Mouse (Mus musculus): ENCODE results near the gene Zcchc18. TPM values are rescaled to one million over a fixed set of nuclear protein-coding genes. Genes with fewer than 3 reads are reported as not detected.

Zcchc18 gene
- polyA plus RNA-seq, 1 experiment = 3.5 TPM

DNA sequence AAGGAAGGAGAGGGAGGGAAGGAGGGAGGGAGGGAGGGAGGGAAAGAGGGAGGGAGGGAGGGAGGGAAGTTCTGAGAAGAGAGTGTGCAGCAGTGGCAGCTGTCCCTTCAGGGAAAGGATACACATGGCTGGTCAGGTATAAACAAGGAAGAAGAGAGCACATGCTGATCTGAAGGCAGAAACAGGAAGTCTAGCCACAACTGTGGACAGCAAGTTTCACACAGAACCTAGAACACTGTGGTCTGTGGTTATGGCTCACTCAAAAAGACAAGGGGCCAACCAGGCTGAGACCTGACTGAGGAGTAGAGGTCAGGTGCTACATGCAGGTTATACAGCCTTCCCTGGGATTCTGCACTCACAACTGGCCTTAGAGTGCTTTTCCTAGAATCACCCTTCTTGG lies 6.9 kb upstream of the Zcchc18 start:
- DNase-seq (ENCODE audit: low read depth in 1 of 2, low spot score in 2 of 2) = peak; percentile 39 to 41
- Histone ChIP-seq H3K4me1 (ENCODE audit: control insufficient read depth, insufficient read depth, insufficient read length) (peaks cover 4% of the 10 kb centered on the region; the same call in 1 of the 2 replicates), H3K4me3 (ENCODE audit: extremely low read depth, insufficient read depth, insufficient read length) (no peak overlapping the region), H3K36me3 (ENCODE audit: control insufficient read depth, insufficient read depth, low read length) (no peaks in the 10 kb centered on the region), H3K27ac (ENCODE audit: insufficient read depth, low read length) (peak overlapping the region; percentile 82), H3K27me3 (ENCODE audit: control insufficient read depth, insufficient read depth, low read length) (no peaks in the 10 kb centered on the region)
- TF ChIP-seq POLR2A (IDR thresholded peaks at IDR 0.05; ENCODE audit: low read depth, low read length) (no peak), CTCF (IDR thresholded peaks at IDR 0.05; ENCODE audit: extremely low read depth, insufficient read depth, insufficient read length, insufficient replicate concordance) (no peak)

DNA sequence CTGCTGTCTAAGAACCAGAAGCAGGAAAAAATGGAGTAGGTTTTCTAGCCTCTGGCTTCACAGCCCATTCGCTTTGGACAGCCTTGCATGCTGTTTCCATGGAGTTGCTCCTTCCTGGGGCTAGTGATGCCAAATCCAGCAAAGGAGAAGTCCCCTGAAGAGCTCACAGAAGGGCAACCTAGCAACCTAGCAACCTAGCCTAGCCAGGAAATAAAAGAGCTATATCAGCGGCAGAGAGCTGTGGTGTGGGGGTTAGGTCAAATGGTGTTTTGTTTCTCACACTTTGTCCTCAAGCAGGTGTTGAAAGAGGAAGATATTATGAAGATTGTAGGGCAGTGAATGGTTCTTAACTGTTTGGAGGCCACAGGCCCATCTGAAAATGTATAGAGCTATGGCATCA lies 1.7 kb upstream of the Zcchc18 start:
- H3K27ac ChIP-seq (ENCODE audit: insufficient read depth, low read length) = peak overlapping the region; percentile 98

DNA sequence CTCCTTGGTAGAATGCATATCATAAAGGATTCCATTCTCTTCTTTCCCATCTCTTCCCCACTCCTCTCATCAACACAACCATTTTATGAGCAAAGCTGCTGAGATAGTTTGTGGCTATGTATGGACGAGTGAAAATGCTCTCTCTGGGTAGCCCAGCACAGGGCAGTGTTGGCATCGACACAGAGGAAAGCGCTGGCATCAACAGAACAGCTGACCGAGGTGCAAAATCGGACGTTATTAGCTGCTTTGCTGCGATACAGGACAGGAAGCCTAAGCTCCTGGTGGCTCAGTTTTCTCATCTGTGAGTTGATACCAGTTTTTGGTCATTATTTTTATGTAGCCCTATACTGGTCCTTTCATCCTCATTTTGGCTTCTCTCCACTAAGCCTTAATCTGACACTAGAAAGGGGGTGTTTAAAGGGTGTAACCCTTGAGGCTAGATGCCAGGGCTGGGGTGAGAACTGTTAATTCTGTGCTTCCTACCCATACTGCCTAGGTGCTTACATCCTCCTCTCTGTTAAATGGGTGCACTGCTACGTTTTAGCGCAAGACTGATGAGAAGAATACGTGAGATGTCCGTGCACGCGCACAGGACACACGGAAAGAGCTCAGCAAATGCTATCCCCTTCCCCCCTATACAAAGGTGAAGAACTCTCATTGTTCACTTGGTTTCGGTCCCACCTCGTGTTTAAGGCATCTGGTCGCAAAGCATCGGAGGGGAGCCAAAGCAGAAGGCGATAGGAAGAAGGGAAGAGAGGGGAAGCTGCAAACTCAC lies 577 bp upstream of the Zcchc18 start:
- Histone ChIP-seq H3K4me3 (ENCODE audit: extremely low read depth, insufficient read depth, insufficient read length) (peak overlapping the region; percentile 95), H3K4me1 (ENCODE audit: control insufficient read depth, insufficient read depth, insufficient read length) (peaks cover 3% of the 10 kb centered on the region; the same call in 1 of the 2 replicates), H3K36me3 (ENCODE audit: control insufficient read depth, insufficient read depth, low read length) (no peaks in the 10 kb centered on the region), H3K27me3 (ENCODE audit: control insufficient read depth, insufficient read depth, low read length) (no peaks in the 10 kb centered on the region), H3K27ac (ENCODE audit: insufficient read depth, low read length) (peak overlapping the region; percentile 98)
- 21% methylated on average over 19 of the region's 19 CpGs for WGBS
- no peak for DNase-seq (ENCODE audit: low read depth in 1 of 2, low spot score in 2 of 2)
- TF ChIP-seq CTCF (IDR thresholded peaks at IDR 0.05; ENCODE audit: extremely low read depth, insufficient read depth, insufficient read length, insufficient replicate concordance) (no peak), POLR2A (IDR thresholded peaks at IDR 0.05; ENCODE audit: low read depth, low read length) (no peak)

More for the DNA sequence above, 1.7 kb upstream of the Zcchc18 start:
- H3K27me3 ChIP-seq (ENCODE audit: control insufficient read depth, insufficient read depth, low read length) = no peaks in the 10 kb centered on the region
- WGBS = 62% methylated on average over 2 of the region's 2 CpGs
- peak overlapping the region; percentile 38; the same call in 1 of the 2 replicates for H3K4me3 ChIP-seq (ENCODE audit: extremely low read depth, insufficient read depth, insufficient read length)
- H3K36me3 ChIP-seq (ENCODE audit: control insufficient read depth, insufficient read depth, low read length) = no peaks in the 10 kb centered on the region
- TF ChIP-seq POLR2A (IDR thresholded peaks at IDR 0.05; ENCODE audit: low read depth, low read length) = no peak
- no peak for TF ChIP-seq CTCF (IDR thresholded peaks at IDR 0.05; ENCODE audit: extremely low read depth, insufficient read depth, insufficient read length, insufficient replicate concordance)
- H3K4me1 ChIP-seq (ENCODE audit: control insufficient read depth, insufficient read depth, insufficient read length) = peaks cover 6% of the 10 kb centered on the region; the same call in 1 of the 2 replicates
- no peak for DNase-seq (ENCODE audit: low read depth in 1 of 2, low spot score in 2 of 2)

DNA sequence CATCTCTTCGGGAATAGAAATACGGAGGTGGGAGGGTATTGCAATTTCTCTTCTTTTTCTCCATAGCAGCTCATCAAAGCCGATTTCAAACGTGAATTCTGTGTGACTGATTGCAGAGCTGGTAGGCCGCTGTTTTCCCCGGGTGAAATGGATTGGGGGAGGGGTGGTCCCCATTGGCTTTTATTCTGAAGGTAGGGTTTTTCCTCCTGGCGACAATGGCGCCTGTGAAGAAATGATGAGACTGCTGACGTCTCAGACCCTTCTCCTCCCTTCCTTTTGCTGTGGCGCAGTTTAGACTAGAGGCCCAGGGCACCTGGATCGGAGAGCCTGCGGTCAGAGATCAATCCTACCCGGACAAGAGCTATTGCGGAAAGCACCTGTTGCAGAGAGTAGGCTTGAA lies 686 bp downstream of the Zcchc18 start:
- Histone ChIP-seq H3K4me3 (ENCODE audit: extremely low read depth, insufficient read depth, insufficient read length) (peak overlapping the region; percentile 95; the same call in 1 of the 2 replicates), H3K36me3 (ENCODE audit: control insufficient read depth, insufficient read depth, low read length) (no peaks in the 10 kb centered on the region), H3K27me3 (ENCODE audit: control insufficient read depth, insufficient read depth, low read length) (no peaks in the 10 kb centered on the region), H3K4me1 (ENCODE audit: control insufficient read depth, insufficient read depth, insufficient read length) (peaks cover 3% of the 10 kb centered on the region; the same call in 1 of the 2 replicates), H3K27ac (ENCODE audit: insufficient read depth, low read length) (no peak overlapping the region; the same call in 1 of the 2 replicates)
- TF ChIP-seq CTCF (IDR thresholded peaks at IDR 0.05; ENCODE audit: extremely low read depth, insufficient read depth, insufficient read length, insufficient replicate concordance) = no peak
- no peak for TF ChIP-seq POLR2A (IDR thresholded peaks at IDR 0.05; ENCODE audit: low read depth, low read length)
- 69% methylated on average over 14 of the region's 14 CpGs for WGBS
- no peak for DNase-seq (ENCODE audit: low read depth in 1 of 2, low spot score in 2 of 2)

DNA sequence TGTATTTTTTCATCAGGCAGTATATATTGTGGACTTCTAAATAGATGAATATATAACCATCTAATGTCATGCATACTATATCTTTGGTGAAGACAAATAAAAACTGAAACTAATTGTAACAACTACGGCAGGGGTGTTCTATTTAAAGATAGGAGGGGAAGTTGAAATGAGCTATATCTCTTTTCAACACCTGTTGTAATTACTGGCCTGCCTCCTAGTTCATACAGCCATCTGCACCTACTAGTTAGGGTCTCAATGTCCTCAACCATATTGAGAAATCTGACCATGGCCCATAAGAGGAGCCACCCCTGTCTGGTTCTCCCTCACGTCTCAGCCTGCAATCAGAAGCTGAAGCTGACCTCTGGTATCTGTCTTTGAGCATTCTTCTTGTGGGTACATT lies 3.3 kb downstream of the Zcchc18 start:
- 50% methylated on average over 2 of the region's 2 CpGs for WGBS
- no peaks in the 10 kb centered on the region for H3K27me3 ChIP-seq (ENCODE audit: control insufficient read depth, insufficient read depth, low read length)
- peak overlapping the region; percentile 59 for H3K27ac ChIP-seq (ENCODE audit: insufficient read depth, low read length)
- DNase-seq (ENCODE audit: low read depth in 1 of 2, low spot score in 2 of 2) = no peak
- H3K4me1 ChIP-seq (ENCODE audit: control insufficient read depth, insufficient read depth, insufficient read length) = peaks cover 3% of the 10 kb centered on the region; the same call in 1 of the 2 replicates
- H3K36me3 ChIP-seq (ENCODE audit: control insufficient read depth, insufficient read depth, low read length) = no peaks in the 10 kb centered on the region
- no peak overlapping the region for H3K4me3 ChIP-seq (ENCODE audit: extremely low read depth, insufficient read depth, insufficient read length)
- TF ChIP-seq CTCF (IDR thresholded peaks at IDR 0.05; ENCODE audit: extremely low read depth, insufficient read depth, insufficient read length, insufficient replicate concordance) (no peak), POLR2A (IDR thresholded peaks at IDR 0.05; ENCODE audit: low read depth, low read length) (no peak)

DNA sequence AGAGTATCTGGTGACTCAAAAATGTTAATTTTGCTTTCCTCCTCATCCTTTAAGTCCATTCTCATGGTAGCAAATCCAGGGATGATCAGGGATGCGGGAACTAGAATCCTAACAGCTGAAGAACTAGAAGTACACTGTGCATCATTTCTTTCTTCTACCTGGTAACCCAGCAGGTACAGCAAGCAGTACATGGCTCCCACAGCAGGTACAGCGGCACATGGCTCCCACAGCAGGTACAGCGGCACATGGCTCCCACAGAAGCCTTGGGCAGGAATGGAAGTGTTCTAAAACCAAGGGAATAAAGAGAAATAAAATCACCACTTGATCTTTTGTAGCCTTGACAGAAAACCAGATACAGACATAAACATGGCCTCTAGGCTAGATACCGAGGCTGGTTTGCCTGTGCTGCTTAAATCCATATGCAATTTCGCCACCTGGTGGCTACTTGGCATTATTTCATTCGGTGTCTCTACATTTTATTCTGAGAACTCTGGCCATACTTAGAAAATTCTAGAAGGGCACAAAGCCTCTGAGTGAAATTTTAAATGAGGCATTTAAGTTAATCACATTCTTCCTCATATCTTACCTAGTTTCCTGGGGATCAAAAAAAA lies 22.2 kb downstream of the Zcchc18 start:
- WGBS = 53% methylated on average over 6 of the region's 6 CpGs
- TF ChIP-seq POLR2A (IDR thresholded peaks at IDR 0.05; ENCODE audit: low read depth, low read length) = no peak
- peak; percentile 29; the same call in 1 of the 2 replicates for TF ChIP-seq CTCF (IDR thresholded peaks at IDR 0.05; ENCODE audit: extremely low read depth, insufficient read depth, insufficient read length, insufficient replicate concordance)
- peak; percentile 49 to 53 for DNase-seq (ENCODE audit: low read depth in 1 of 2, low spot score in 2 of 2)

More for the DNA sequence above, 22.2 kb downstream of the Zcchc18 start:
- Histone ChIP-seq H3K27me3 (ENCODE audit: control insufficient read depth, insufficient read depth, low read length) (no peaks in the 10 kb centered on the region), H3K4me3 (ENCODE audit: extremely low read depth, insufficient read depth, insufficient read length) (no peak overlapping the region), H3K4me1 (ENCODE audit: control insufficient read depth, insufficient read depth, insufficient read length) (no peaks in the 10 kb centered on the region), H3K27ac (ENCODE audit: insufficient read depth, low read length) (no peak overlapping the region), H3K36me3 (ENCODE audit: control insufficient read depth, insufficient read depth, low read length) (no peaks in the 10 kb centered on the region; the same call in 1 of the 2 replicates)

Data from spleen, adult 2 months (tissue).